Mouse (Mus musculus) midbrain, embryonic 14.5 days (tissue): Measurements from ENCODE around the gene Fam149b. TPM values are rescaled to one million over a fixed set of nuclear protein-coding genes. Genes with fewer than 3 reads are reported as not detected.

Source experiments
- ATAC-seq: fragments of 200-750 bp; cut with Nextera tagmentation; 2 replicates; pipeline ENCODE4 v1.8.0; 2017; ENCODE audit warnings: moderate number of reproducible peaks, moderate library complexity; ENCODE audit not compliant: low FRiP score, low TSS enrichment
- DNase-seq: peaks from one replicate; pipeline ENCODE4 v3.0.0-alpha.2; 2015
- H3K27ac ChIP-seq: fragments of 300-500 bp; sonication (generic); replicated peaks from 2 replicates; pipeline ENCODE4 v1.5.1; 2014; ENCODE audit warnings: mild to moderate bottlenecking, low read depth, low read length, moderate library complexity
- H3K27me3 ChIP-seq: fragments of 300-500 bp; sonication (generic); 2 replicates; pipeline ENCODE4 v1.6.1; 2014; ENCODE audit warnings: low read length, control low read depth, mixed read lengths; ENCODE audit not compliant: control insufficient read depth, insufficient read depth
- H3K36me3 ChIP-seq: fragments of 300-500 bp; sonication (generic); 2 replicates; pipeline ENCODE4 v1.6.1; 2014; ENCODE audit warnings: low read length, control low read depth; ENCODE audit not compliant: control insufficient read depth, insufficient read depth
- H3K4me1 ChIP-seq: fragments of 300-500 bp; sonication (generic); 2 replicates; pipeline ENCODE4 v1.6.1; 2014; ENCODE audit warnings: mild to moderate bottlenecking, antibody characterized with exemption, low read length, control low read depth; ENCODE audit not compliant: control insufficient read depth, insufficient read depth
- H3K4me2 ChIP-seq: fragments of 300-500 bp; sonication (generic); 2 replicates; pipeline ENCODE4 v1.6.1; 2014; ENCODE audit warnings: mild to moderate bottlenecking, low read length, moderate library complexity
- H3K4me3 ChIP-seq: fragments of 300-500 bp; sonication (generic); replicated peaks from 2 replicates; pipeline ENCODE4 v1.5.1; 2014; ENCODE audit warnings: low read depth, low read length
- H3K9ac ChIP-seq: fragments of 300-500 bp; sonication (generic); replicated peaks from 2 replicates; pipeline ENCODE4 v1.6.1; 2014; ENCODE audit warnings: mild to moderate bottlenecking, low read length, moderate library complexity
- H3K9me3 ChIP-seq: fragments of 300-500 bp; sonication (generic); 2 replicates; pipeline ENCODE4 v1.6.1; 2016; ENCODE audit warnings: low read length, control low read depth, mixed read lengths; ENCODE audit not compliant: control insufficient read depth
- WGBS: fragments of 180-500 bp; shearing (Covaris S2); extraction: QIAGEN DNeasy Blood & Tissue Kit; methylation state at CpG from one replicate; pipeline ENCODE4 v1.1.7; 2014; 5-methylcytosine and 5-hydroxymethylcytosine counted together
- polyA plus RNA-seq: library from polyadenylated mRNA; unstranded; fragments of >200 nt; fragmentation: Nextera tagmentation; extraction: Ambion mirVana; gene quantifications from 2 replicates; pipeline ENCODE4 v1.2.1, GENCODE M21; 2014

The Fam149b gene
- polyA plus RNA-seq, 1 experiment from 2014 or later: 46.6 TPM

DNA sequence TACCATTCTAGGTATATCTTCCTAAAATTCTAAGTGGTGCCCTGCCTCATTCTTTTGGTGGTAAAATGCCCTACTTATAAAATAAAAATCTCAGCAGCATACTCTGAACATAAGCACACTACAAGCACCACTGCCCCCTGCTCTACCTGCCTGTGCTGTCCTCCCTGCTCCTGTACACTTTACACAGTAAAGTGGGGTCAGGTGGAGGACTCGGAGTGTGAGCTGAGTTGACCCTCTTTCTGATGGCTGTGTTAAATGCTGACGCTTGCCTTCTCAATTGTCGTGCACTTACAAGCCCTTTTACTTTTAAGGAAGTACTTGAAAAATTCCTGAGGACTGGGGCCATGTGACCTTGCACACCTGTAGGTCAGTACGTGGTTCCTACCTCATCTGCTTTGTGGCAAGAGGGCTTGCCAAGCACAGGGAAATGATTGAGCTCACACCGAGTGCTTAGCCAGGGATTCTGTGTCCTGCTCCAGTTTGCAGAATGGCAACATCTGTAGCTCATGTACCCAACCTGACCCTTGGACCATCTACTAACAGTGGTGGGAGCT is 31.2 kb downstream of the Fam149b start:
- Histone ChIP-seq H3K36me3 (peaks cover 79% of the 10 kb centered on the region), H3K4me2 (no peak overlapping the region), H3K4me1 (no peaks in the 10 kb centered on the region), H3K4me3 (no peak overlapping the region), H3K9me3 (no peaks in the 10 kb centered on the region), H3K27me3 (no peaks in the 10 kb centered on the region), H3K27ac (no peak overlapping the region), H3K9ac (no peak overlapping the region)
- no peak for DNase-seq
- ATAC-seq: no peak
- WGBS: 92% methylated on average over 5 of the region's 5 CpGs

DNA sequence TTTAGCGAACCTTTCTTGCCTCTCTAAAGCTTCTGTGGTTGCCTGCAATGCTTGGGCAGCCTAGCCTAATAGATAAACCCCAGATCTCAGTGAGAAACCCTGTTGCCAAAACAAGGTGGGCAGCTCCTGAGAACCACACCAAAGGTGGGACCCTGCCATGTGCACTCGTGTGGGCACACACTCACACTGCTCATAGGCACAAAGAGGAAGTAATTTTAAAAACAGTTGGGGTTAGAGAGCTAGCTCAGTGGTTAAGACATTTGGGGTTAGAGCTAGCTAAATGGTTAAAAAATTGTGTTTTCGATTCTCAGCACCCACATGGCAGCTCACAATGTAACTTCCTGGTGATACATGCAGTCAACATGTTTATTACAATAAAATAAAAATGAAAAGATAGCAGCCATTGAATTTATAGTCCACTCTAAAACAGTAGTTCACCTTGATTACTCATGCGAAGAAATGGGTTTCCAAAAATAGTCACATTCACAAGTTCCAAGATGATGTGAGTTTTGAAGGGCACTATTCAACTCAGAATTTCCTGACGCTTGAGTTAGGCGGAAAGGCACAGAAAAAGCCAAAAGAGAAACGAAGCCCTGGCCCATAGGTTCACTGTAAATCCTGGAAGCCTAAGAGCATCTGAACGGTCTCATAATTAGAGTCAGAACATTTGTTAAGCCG is 31.9 kb downstream of the Fam149b start:
- no peak overlapping the region for H3K27ac ChIP-seq
- H3K4me2 ChIP-seq: no peak overlapping the region
- H3K36me3 ChIP-seq: peaks cover 78% of the 10 kb centered on the region
- no peak for DNase-seq
- no peaks in the 10 kb centered on the region for H3K9me3 ChIP-seq
- H3K27me3 ChIP-seq: no peaks in the 10 kb centered on the region
- no peaks in the 10 kb centered on the region for H3K4me1 ChIP-seq
- ATAC-seq: no peak
- no peak overlapping the region for H3K9ac ChIP-seq
- WGBS: 96% methylated on average over 9 of the region's 9 CpGs
- H3K4me3 ChIP-seq: no peak overlapping the region

DNA sequence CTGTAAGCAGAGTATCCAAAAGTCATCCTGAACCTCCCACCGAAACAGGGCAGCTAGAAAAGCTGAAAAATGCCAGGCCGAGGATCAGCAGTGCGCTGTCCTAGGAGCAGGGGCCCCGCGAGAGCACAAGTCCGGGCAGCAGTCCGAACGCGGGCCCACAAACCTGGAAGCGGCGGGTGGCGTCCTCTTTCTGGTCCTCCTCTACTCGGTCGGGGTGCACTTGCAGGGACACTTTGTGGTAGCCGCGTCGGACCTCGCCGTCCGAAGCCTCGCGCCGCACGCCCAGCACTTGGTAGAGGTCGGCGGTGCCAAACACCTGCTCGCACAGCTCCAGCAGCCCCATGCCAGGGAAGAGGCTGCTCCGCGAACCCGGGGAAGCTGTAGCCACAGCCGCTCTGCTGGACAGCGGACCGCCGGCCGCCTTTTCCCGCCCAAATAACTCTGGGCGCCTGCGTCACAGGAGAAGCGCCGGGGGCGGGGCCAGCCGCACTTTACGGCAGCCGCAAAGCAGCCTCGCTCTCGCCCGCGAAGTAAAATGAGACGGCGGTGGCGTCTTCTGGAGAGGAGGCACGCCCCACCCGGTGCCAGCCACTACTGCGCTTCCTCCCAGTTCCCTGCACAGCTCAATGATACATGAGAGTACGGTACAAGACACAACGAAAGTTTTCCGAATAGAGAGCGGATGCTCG is 40.6 kb downstream of the Fam149b start, which contains the start of gene Dnajc9:
Dnajc9 (minus strand) TSS at position 470 of the 689 bp plus-strand sequence.
- no peaks in the 10 kb centered on the region for H3K9me3 ChIP-seq
- no peaks in the 10 kb centered on the region for H3K27me3 ChIP-seq
- H3K9ac ChIP-seq: peak within 1 kb of the TSS; percentile 71
- peak within 1 kb of the TSS; percentile 81 for H3K27ac ChIP-seq
- DNase-seq (peak; percentile 96), ATAC-seq (peak; percentile 71)
- H3K4me1 ChIP-seq: peaks cover 21% of the 10 kb centered on the region
- H3K36me3 ChIP-seq: peaks cover 33% of the 10 kb centered on the region
- peak within 1 kb of the TSS; percentile 74 for H3K4me3 ChIP-seq
- under 1% methylated on average over 59 of the region's 59 CpGs for WGBS
- peak within 1 kb of the TSS; percentile 78 for H3K4me2 ChIP-seq

DNA sequence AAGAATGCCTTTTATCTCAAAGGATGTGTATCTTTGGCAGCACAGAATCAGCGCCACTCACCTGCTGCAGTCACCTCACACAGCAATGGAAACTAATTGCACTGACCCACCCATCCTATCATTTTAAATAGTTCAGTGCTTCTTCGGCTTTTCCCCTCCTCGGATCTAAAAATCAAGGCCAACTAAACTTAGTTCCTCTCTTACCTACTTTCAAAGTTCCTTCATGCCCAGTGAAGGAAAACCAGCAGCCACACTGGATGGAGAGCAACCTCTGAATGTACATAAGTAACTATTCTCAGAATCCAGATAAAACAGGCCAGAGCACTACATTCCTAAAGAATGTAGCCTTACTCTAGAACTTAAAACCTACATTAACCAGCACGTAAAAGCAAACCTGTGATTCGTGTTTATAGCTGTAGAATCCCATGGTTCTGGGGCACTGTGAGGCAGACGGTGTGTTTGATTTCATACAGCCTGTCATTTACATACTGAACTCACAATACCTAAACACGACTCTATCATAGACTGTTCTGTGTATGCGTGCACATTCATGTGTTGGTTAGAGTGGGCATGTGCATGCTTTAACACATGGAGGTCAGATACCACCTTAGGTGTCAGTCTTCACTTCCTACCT is 41.6 kb downstream of the Fam149b start:
- ATAC-seq (no peak), DNase-seq (no peak)
- 88% methylated on average over 8 of the region's 8 CpGs for WGBS
- H3K4me1 ChIP-seq: peaks cover 21% of the 10 kb centered on the region
- peaks cover 23% of the 10 kb centered on the region for H3K36me3 ChIP-seq
- no peaks in the 10 kb centered on the region for H3K9me3 ChIP-seq
- no peak overlapping the region for H3K9ac ChIP-seq
- peak overlapping the region; percentile 78 for H3K4me2 ChIP-seq
- no peaks in the 10 kb centered on the region for H3K27me3 ChIP-seq
- no peak overlapping the region for H3K27ac ChIP-seq
- H3K4me3 ChIP-seq: peak overlapping the region; percentile 74

DNA sequence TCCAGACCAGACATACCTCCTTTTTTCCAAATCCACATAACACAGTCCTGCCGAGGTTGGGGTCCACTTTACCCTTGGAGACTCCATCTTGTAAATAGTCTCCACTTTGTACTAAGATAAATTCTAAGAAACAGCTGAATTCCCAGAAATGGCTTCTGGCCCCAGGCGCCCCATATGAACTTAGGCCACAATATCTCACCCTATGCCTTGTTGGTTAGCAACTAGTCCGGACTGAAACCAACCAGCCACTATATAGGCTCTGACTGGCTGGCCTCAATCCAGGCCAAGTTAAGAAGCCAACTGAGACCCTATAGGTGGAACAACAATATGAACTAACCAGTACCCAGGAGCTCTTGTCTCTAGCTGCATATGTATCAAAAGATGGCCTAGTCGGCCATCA is 44.4 kb downstream of the Fam149b start:
- H3K9ac ChIP-seq: no peak overlapping the region
- peaks cover 7% of the 10 kb centered on the region for H3K36me3 ChIP-seq
- H3K27ac ChIP-seq: no peak overlapping the region
- no peaks in the 10 kb centered on the region for H3K27me3 ChIP-seq
- 87% methylated on average over 3 of the region's 4 CpGs for WGBS
- DNase-seq (no peak), ATAC-seq (no peak)
- H3K4me2 ChIP-seq: no peak overlapping the region
- H3K4me1 ChIP-seq: peaks cover 13% of the 10 kb centered on the region
- no peak overlapping the region for H3K4me3 ChIP-seq
- no peaks in the 10 kb centered on the region for H3K9me3 ChIP-seq

DNA sequence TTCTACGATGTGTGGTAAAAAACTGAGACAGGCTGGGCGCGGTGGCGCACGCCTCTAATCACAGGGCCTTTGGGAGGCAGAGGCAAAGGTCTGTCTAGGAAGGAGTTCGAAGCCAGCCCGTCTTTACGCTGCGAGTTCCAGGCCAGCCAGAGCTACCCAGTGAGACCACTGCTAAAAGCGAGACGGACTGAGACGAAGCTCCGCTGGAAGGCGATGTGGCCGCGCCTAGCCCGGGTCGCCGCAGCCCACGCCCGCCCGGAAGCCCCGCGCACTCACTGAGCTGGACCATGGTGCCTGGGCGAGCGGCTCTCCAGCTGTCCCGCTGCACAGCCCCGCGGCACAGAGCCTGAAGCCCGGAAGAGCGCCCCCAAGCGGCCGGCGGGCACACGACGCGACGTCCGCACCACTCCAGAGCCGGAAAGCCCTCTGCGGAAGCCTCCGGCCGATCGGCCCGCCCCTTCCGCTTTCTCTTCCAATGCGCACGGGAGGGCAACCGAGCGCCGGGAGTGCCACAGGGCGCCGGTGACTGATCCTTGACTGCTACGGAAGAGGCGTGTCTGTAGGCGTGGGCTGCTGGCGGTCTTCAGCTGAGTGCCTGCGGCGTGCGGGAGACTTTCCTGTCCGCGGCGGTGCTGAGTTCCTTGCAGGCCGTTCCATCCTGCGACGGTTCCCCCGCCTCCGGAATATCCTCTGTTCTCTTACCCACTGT is 45.4 kb downstream of the Fam149b start, which contains the start of gene Mrps16:
Mrps16 (minus strand) TSS at position 430 of the 709 bp plus-strand sequence.
- peak within 1 kb of the TSS; percentile 82 for H3K9ac ChIP-seq
- peak within 1 kb of the TSS; percentile 64 for H3K4me2 ChIP-seq
- peak within 1 kb of the TSS; percentile 82 for H3K4me3 ChIP-seq
- peaks cover 7% of the 10 kb centered on the region for H3K36me3 ChIP-seq
- DNase-seq: peak; percentile 98
- peaks cover 4% of the 10 kb centered on the region for H3K4me1 ChIP-seq
- WGBS: under 1% methylated on average over 68 of the region's 68 CpGs
- no peaks in the 10 kb centered on the region for H3K9me3 ChIP-seq
- H3K27me3 ChIP-seq: no peaks in the 10 kb centered on the region
- peak within 1 kb of the TSS; percentile 86 for H3K27ac ChIP-seq
- ATAC-seq: peak; percentile 94

DNA sequence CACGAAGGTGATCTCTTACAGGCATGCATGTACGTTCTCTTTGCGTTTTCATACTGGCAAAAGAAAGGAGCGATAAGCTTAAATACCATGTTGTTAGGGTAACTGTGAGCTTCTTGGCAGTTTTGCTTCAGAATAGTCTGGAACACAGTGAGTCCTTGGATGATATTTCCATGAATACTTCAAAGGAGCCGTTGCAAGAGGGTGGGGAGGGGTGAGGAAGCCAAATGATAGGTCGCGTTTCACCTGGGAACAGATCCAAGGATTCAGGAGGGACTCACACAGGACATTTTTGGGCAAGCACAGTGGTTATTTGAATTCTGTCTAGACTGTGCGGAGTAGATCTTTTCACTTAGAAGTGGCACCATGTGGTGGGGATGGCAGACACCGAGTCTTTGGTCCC is 49.3 kb downstream of the Fam149b start:
- H3K9ac ChIP-seq: no peak overlapping the region
- no peaks in the 10 kb centered on the region for H3K9me3 ChIP-seq
- H3K4me3 ChIP-seq: no peak overlapping the region
- no peaks in the 10 kb centered on the region for H3K27me3 ChIP-seq
- H3K27ac ChIP-seq: no peak overlapping the region
- DNase-seq: no peak
- no peak overlapping the region for H3K4me2 ChIP-seq
- 83% methylated on average over 9 of the region's 9 CpGs for WGBS
- H3K4me1 ChIP-seq: no peaks in the 10 kb centered on the region
- no peaks in the 10 kb centered on the region for H3K36me3 ChIP-seq
- no peak for ATAC-seq

DNA sequence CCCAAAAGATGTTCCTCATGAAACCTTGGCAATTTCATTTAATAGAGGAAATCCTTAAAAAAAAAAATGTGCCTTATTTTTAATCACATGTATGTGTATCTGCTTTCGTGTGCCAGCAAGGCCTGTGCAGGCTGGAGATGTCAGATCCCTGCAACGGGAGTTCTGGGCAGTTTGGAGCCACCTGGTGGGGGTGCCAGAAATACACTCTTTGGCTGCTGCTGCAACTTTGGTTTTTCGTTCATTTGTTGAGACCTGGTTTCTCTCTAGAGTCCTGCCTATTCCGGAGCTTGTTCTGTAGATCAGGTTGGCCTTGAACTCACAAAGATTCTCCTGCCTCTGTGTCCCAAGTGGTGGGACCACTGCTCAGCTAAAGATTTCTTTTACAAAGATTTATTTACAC is 50.9 kb downstream of the Fam149b start:
- no peak overlapping the region for H3K9ac ChIP-seq
- no peak overlapping the region for H3K4me2 ChIP-seq
- WGBS: 50% methylated on average over 4 of the region's 4 CpGs
- ATAC-seq (no peak), DNase-seq (peak; percentile 20)
- no peaks in the 10 kb centered on the region for H3K27me3 ChIP-seq
- H3K27ac ChIP-seq: no peak overlapping the region
- no peak overlapping the region for H3K4me3 ChIP-seq
- no peaks in the 10 kb centered on the region for H3K9me3 ChIP-seq
- H3K36me3 ChIP-seq: no peaks in the 10 kb centered on the region
- H3K4me1 ChIP-seq: no peaks in the 10 kb centered on the region
